Mouse (Mus musculus): Measurements from ENCODE around the gene Usp17ld.
"Not testable (repeated sequence)": the region's sequence is repeated elsewhere in the genome, so short reads cannot be mapped to it uniquely, and the experiment has no call there.

The Usp17ld gene

DNA sequence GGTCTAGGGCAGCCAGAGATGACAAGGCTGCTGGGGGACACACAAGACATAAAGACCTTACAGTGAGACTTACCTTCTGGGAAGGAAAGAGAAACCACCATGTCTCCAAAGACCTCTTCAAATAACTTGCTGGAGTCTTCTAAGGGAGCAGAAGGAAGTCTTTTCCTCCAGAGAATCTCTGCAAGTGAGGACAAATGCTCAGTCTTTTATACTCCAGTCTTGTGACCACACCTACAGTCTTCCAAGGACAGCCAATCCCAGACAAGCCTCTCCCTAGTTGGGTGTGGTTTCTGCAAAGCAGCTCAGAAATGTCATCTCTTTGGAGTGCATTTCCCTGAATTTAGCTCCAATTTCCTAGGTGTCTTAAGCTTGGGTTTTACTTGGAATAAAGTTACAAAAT is at the start of gene Usp17ld:
TSS of gene Usp17ld (minus strand) at position 101 of the 400 bp plus-strand sequence.
- DNase-seq (ENCODE audit: low read depth, low spot score): not testable (repeated sequence)

DNA sequence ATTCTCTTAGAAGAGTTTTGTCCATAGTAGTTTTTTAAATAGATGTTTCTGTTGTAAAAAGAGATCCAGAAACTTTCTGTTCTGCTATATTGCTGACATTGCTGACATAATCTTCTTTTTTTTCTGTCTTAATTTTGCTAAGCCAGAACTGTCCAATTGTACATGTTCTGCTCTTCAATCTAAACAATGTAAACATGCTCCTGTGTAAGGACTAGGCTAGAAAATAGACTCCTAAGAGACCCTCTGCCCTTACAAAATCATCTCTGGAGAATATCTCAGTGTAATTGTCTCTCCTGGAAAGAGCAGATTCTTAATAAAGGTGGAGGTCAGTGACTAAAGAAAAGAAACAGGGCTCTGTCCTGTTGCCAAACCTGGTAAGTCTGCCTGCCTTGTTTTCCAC is 35.6 kb downstream of the Usp17ld start, which contains the start of gene Olfr594:
TSS of gene Olfr594 (plus strand) at position 301 of the 400 bp plus-strand sequence.
- DNase-seq (ENCODE audit: low read depth, low spot score): no peak

DNA sequence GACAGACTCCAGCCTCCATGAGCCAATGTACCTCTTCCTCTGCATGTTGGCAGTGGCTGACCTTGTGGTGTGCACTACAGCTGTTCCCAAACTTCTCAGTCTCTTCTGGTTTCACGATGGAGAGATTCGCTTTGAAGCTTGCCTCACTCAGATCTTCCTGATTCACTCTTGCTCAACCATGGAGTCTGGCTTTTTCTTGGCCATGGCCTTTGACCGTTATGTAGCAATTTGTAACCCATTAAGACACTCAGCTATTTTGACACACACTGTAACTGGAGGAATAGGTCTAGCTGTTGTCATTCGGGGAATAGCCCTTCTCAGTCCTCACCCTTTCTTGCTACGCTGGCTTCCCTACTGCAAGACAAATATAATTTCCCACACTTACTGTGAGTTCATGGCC is 40.3 kb downstream of the Usp17ld start:
- not testable (repeated sequence) for DNase-seq (ENCODE audit: low read depth, low spot score)

DNA sequence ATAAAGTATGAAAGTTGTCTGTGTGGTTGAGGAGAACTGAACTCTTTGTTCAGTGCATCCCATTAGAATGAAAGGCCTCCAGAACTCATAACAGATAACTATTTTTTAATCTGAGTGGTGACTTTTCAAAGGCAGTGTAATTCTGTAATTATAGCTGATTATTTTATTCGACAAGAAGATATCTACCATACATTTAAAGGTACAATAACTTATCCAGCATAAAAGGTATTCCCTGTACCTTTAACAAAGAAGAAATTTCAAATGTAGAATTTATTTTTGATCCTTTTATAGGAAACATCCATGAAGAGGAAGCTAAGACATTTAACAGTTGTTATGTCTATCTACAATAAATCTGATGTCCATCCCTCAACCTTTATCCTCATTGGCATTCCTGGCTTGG is 40.7 kb downstream of the Usp17ld start, which contains the start of gene Olfr593:
TSS of gene Olfr593 (plus strand) at position 301 of the 400 bp plus-strand sequence.
- DNase-seq (ENCODE audit: low read depth, low spot score): no peak
